Mouse (Mus musculus) CH12F3 (cell line): ENCODE data around the gene Icmt.

Source experiments
- in situ Hi-C: fragments of 300-500 bp; cut with MboI; formaldehyde crosslinking; loops from 2 replicates; pipeline ENCODE4 v1.14.3; 2020; ENCODE audit warnings: low sequenced_read_pairs

Gene Icmt

GRCm38 (mm10) chr4:152338419-152339292 lies 41.6 kb downstream of the Icmt start, which contains the start of gene Chd5:
Chd5 (plus strand) TSS chr4:152338651.
- in situ Hi-C loops = no loop called here

GRCm38 (mm10) chr4:152339293-152339790 lies 42.3 kb downstream of the Icmt start:
- in situ Hi-C loops = no loop called here

GRCm38 (mm10) chr4:152340584-152341284 lies 43.7 kb downstream of the Icmt start:
- in situ Hi-C loops = no loop called here

GRCm38 (mm10) chr4:152343296-152343695 lies 46.3 kb downstream of the Icmt start:
- in situ Hi-C loops = no loop called here

- in situ Hi-C loops = no loop called here
These were observed 47.6 kb downstream of the Icmt start for GRCm38 (mm10) chr4:152344651-152345050.

- in situ Hi-C loops = no loop called here
These were observed 48.3 kb downstream of the Icmt start for GRCm38 (mm10) chr4:152345120-152345889.

GRCm38 (mm10) chr4:152349837-152350381 lies 52.9 kb downstream of the Icmt start:
- in situ Hi-C loops = no loop called here

- in situ Hi-C loops = no loop called here
These were observed 53.8 kb downstream of the Icmt start for GRCm38 (mm10) chr4:152350722-152351421.

GRCm38 (mm10) chr4:152351422-152352305 lies 54.6 kb downstream of the Icmt start:
- in situ Hi-C loops = no loop called here

GRCm38 (mm10) chr4:152353886-152354637 lies 57.0 kb downstream of the Icmt start:
- in situ Hi-C loops = no loop called here

- in situ Hi-C loops = no loop called here
These were observed 58.6 kb downstream of the Icmt start for GRCm38 (mm10) chr4:152355672-152356071.
